Mouse (Mus musculus): ENCODE results near the gene Ugt3a1. TPM values are rescaled to one million over a fixed set of nuclear protein-coding genes. Genes with fewer than 3 reads are reported as not detected.

The Ugt3a1 gene
- polyA plus RNA-seq (2014; fragmentation: Illumina TruSeq; extraction: RNeasy Lipid Tissue Mini Kit (QIAGEN cat#74804); ENCODE audit: low read depth, low replicate concordance) = not detected

GRCm38 (mm10) chr15:9276838-9277295 lies at the start of gene Ugt3a1:
Ugt3a1 (plus strand) TSS chr15:9276888.

GRCm38 (mm10) chr15:9335341-9335740 lies 58.7 kb downstream of the Ugt3a1 start, which contains the start of gene Ugt3a2:
Ugt3a2 (plus strand) TSS chr15:9335550.

Other genes starting within 250 kb of the Ugt3a1 start
- gene Nadk2, start 205.6 kb upstream of the Ugt3a1 start, polyA plus RNA-seq (2014; fragmentation: Illumina TruSeq; extraction: RNeasy Lipid Tissue Mini Kit (QIAGEN cat#74804); ENCODE audit: low read depth, low replicate concordance) = 71.1 TPM
- gene Lmbrd2, start 136.3 kb upstream of the Ugt3a1 start, polyA plus RNA-seq (2014; fragmentation: Illumina TruSeq; extraction: RNeasy Lipid Tissue Mini Kit (QIAGEN cat#74804); ENCODE audit: low read depth, low replicate concordance) = 97.8 TPM
- 7.2 TPM for gene Skp2, start 121.5 kb upstream of the Ugt3a1 start, polyA plus RNA-seq (2014; fragmentation: Illumina TruSeq; extraction: RNeasy Lipid Tissue Mini Kit (QIAGEN cat#74804); ENCODE audit: low read depth, low replicate concordance)
- not detected for gene Ugt3a2, start 58.7 kb downstream of the Ugt3a1 start, polyA plus RNA-seq (2014; fragmentation: Illumina TruSeq; extraction: RNeasy Lipid Tissue Mini Kit (QIAGEN cat#74804); ENCODE audit: low read depth, low replicate concordance)
- gene Capsl, start 159.1 kb downstream of the Ugt3a1 start, polyA plus RNA-seq (2014; fragmentation: Illumina TruSeq; extraction: RNeasy Lipid Tissue Mini Kit (QIAGEN cat#74804); ENCODE audit: low read depth, low replicate concordance) = 19.4 TPM